Mouse (Mus musculus) bone marrow, adult 2 months (tissue): Measurements from ENCODE around the gene Gcn1l1.

Experiments
- CTCF ChIP-seq: fragments of 200-500 bp; IDR thresholded peaks from 2 replicates; pipeline ENCODE4 v1.5.1; 2011; ENCODE audit warnings: low read length, control low read depth; ENCODE audit not compliant: control insufficient read depth, insufficient read depth
- POLR2A ChIP-seq: fragments of 200-500 bp; IDR thresholded peaks from 2 replicates; pipeline ENCODE4 v1.6.1; 2011; ENCODE audit warnings: low read depth, mild to moderate bottlenecking, control low read depth, low read length, borderline replicate concordance; ENCODE audit not compliant: control insufficient read depth

DNA sequence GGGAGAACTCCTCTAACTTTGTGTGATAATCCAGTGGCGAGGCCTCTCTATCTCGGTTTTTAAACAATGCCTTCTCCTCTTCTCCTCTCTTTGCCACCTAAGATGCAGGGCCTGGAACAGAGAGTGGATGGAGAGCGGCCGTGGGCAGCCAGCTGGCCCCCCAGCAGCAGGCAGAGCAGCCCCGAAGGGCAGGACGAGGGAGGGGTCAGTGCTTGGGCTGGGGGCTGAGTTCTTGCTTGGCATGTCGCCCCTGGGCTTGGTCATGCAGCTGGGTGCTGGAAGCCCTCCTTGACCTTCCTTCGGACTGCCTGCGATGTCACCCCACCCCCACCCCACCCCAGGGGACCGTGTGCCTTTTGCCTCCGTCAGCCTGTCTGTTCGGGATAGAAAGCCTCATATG lies 13.7 kb upstream of the Gcn1l1 start:
- no peak for TF ChIP-seq POLR2A
- no peak for TF ChIP-seq CTCF
